Mouse (Mus musculus) ES-E14 (cell line): Measurements from ENCODE around the gene Pard3b. TPM values are rescaled to one million over a fixed set of nuclear protein-coding genes. Genes with fewer than 3 reads are reported as not detected.

Experiments used
- DNase-seq: peaks from one replicate; pipeline ENCODE4 v3.0.0-alpha.2; 2013; ENCODE audit warnings: low read depth, low spot score
- H3K27ac ChIP-seq: 2 replicates; pipeline ENCODE4 v1.5.1; 2012; ENCODE audit warnings: low read depth, mild to moderate bottlenecking, low read length, moderate library complexity, mixed read lengths; ENCODE audit not compliant: poor library complexity, insufficient read depth, severe bottlenecking
- H3K36me3 ChIP-seq: 2 replicates; pipeline ENCODE4 v1.6.1; 2012; ENCODE audit warnings: mild to moderate bottlenecking, low read length, moderate library complexity, mixed read lengths; ENCODE audit not compliant: control insufficient read depth, poor library complexity, insufficient read depth, severe bottlenecking
- H3K4me1 ChIP-seq, 2 experiments: fragments of 150-350 bp in 1 of 2; sonication (generic) in 1 of 2; 2 replicates each; pipeline ENCODE4 v1.6.1; 2012; ENCODE audit warnings: low read length in 2 of 2, mild to moderate bottlenecking in 1 of 2, mixed read lengths in 1 of 2; ENCODE audit not compliant: control insufficient read depth in 2 of 2, insufficient read depth in 2 of 2, poor library complexity in 1 of 2
- H3K4me3 ChIP-seq, 2 experiments: fragments of 150-350 bp in 1 of 2; sonication (generic) in 1 of 2; 2 replicates each; pipeline ENCODE4 v1.5.1; 2012; ENCODE audit warnings: low read length in 2 of 2, low read depth in 1 of 2, mild to moderate bottlenecking in 1 of 2, mixed read lengths in 1 of 2; ENCODE audit not compliant: insufficient read depth in 1 of 2, poor library complexity in 1 of 2, severe bottlenecking in 1 of 2
- H3K9ac ChIP-seq: 2 replicates; pipeline ENCODE4 v1.6.1; 2012; ENCODE audit warnings: low read depth, mild to moderate bottlenecking, low read length, mixed read lengths; ENCODE audit not compliant: poor library complexity, insufficient read depth, severe bottlenecking
- H3K9me3 ChIP-seq: fragments of 150-350 bp; sonication (generic); 2 replicates; pipeline ENCODE4 v1.6.1; 2012; ENCODE audit warnings: low read depth, mild to moderate bottlenecking, low read length; ENCODE audit not compliant: control insufficient read depth, insufficient read depth
- CHD2 ChIP-seq: IDR thresholded peaks from 2 replicates; pipeline ENCODE4 v1.6.1; 2014; ENCODE audit warnings: mild to moderate bottlenecking, low read depth, low read length, inconsistent platforms
- HCFC1 ChIP-seq: IDR thresholded peaks from 2 replicates; pipeline ENCODE4 v1.6.1; 2012; ENCODE audit warnings: low read length, inconsistent platforms, borderline replicate concordance; ENCODE audit not compliant: insufficient read depth
- MAFK ChIP-seq: IDR thresholded peaks from 2 replicates; pipeline ENCODE4 v1.6.1; 2014; ENCODE audit warnings: mild to moderate bottlenecking, low read depth, low read length, inconsistent platforms; ENCODE audit not compliant: insufficient read depth
- ZC3H11A ChIP-seq: IDR thresholded peaks from 2 replicates; pipeline ENCODE4 v1.6.1; 2012; ENCODE audit warnings: low read depth, mild to moderate bottlenecking, inconsistent platforms, low read length, borderline replicate concordance
- ZNF384 ChIP-seq: IDR thresholded peaks from 2 replicates; pipeline ENCODE4 v1.6.1; 2012; ENCODE audit warnings: low read depth, low read length, inconsistent platforms
- in situ Hi-C, 2 experiments: fragments of 600-800 bp; cut with MboI; formaldehyde crosslinking; loops; one replicate each; pipeline ENCODE4 v1.15.1; 2025; ENCODE audit warnings: low sequenced_read_pairs in 2 of 2, inconsistent platforms in 1 of 2; ENCODE audit not compliant: unreplicated experiment in 2 of 2
- total RNA-seq: library from RNA; depleted of rRNA; stranded (reverse); fragments of 300-350 nt; gene quantifications from 2 replicates; pipeline ENCODE4 v1.2.3, GENCODE M21; 2012

Pard3b gene
- total RNA-seq, 1 experiment, result 0.49 TPM

- no peak for DNase-seq
- Histone ChIP-seq H3K36me3 (no peaks in the 10 kb centered on the region), H3K4me3 (no peak overlapping the region)
Measured at GRCm38 (mm10) chr1:62412019-62412418, 773.4 kb downstream of the Pard3b start.

GRCm38 (mm10) chr1:62412988-62413387 is 774.4 kb downstream of the Pard3b start:
- no peak overlapping the region for H3K9ac ChIP-seq
- H3K9me3 ChIP-seq, result no peaks in the 10 kb centered on the region
- in situ Hi-C loops, result no loop called here
- no peak for DNase-seq
- no peak overlapping the region for H3K4me3 ChIP-seq
- TF ChIP-seq CHD2, result no peak
- TF ChIP-seq ZC3H11A, result no peak
- TF ChIP-seq MAFK, result no peak
- no peak for TF ChIP-seq HCFC1
- H3K4me1 ChIP-seq, result no peaks in the 10 kb centered on the region
- no peaks in the 10 kb centered on the region for H3K36me3 ChIP-seq
- H3K27ac ChIP-seq, result no peak overlapping the region

More at GRCm38 (mm10) chr1:62412019-62412418, 773.4 kb downstream of the Pard3b start:
- in situ Hi-C loops, result no loop called here
- TF ChIP-seq HCFC1 (no peak), CHD2 (no peak), ZNF384 (no peak), ZC3H11A (no peak), MAFK (no peak)
- Histone ChIP-seq H3K9me3 (no peaks in the 10 kb centered on the region), H3K9ac (no peak overlapping the region), H3K27ac (no peak overlapping the region), H3K4me1 (no peaks in the 10 kb centered on the region)

- H3K27ac ChIP-seq, result no peak overlapping the region
- no peak for TF ChIP-seq ZNF384
- no peak for TF ChIP-seq MAFK
- no peak for TF ChIP-seq CHD2
- no peak for TF ChIP-seq ZC3H11A
- TF ChIP-seq HCFC1, result no peak
- H3K36me3 ChIP-seq, result no peaks in the 10 kb centered on the region
- H3K9me3 ChIP-seq, result no peaks in the 10 kb centered on the region
- in situ Hi-C loops, result no loop called here
- H3K4me3 ChIP-seq, result no peak overlapping the region
- no peak for DNase-seq
- H3K4me1 ChIP-seq, result no peaks in the 10 kb centered on the region
- H3K9ac ChIP-seq, result no peak overlapping the region
Measured at GRCm38 (mm10) chr1:62414521-62414920, 775.9 kb downstream of the Pard3b start.

GRCm38 (mm10) chr1:62416627-62417374 is 778.2 kb downstream of the Pard3b start:
- no peak overlapping the region for H3K9ac ChIP-seq
- H3K4me3 ChIP-seq, result no peak overlapping the region
- DNase-seq, result no peak
- in situ Hi-C loops, result no loop called here
- no peaks in the 10 kb centered on the region for H3K9me3 ChIP-seq
- H3K4me1 ChIP-seq, result no peaks in the 10 kb centered on the region
- TF ChIP-seq CHD2 (no peak), HCFC1 (no peak), ZNF384 (no peak), ZC3H11A (no peak), MAFK (no peak)
- H3K27ac ChIP-seq, result no peak overlapping the region
- H3K36me3 ChIP-seq, result no peaks in the 10 kb centered on the region
